Mouse (Mus musculus): ENCODE data around the gene Hnf1b. TPM values are rescaled to one million over a fixed set of nuclear protein-coding genes. Genes with fewer than 3 reads are reported as not detected.

Hnf1b gene
- polyA plus RNA-seq, 1 experiment from 2014 or later: not detected

DNA sequence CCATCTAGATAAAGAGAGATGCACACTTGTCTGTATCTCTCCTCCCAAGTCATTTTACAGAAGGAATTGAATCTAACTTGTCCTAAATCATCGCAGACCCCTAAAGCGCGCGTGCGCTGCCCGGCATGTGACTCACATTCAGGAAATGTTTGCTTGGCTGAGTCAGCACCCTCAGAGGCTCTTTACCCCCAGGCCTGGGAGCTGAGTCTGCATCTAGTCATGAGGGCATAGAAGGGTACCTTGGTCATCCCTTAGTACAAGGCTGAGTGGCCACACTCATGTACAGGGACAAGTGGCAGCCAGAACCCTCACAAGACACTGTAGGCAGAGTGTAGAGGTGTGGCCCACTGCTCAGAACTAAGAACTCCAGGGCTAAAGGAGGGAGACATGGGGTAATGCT lies 6.3 kb upstream of the Hnf1b start:
- H3K4me2 ChIP-seq (ENCODE audit: low read depth, low read length): no peak overlapping the region
- H3K27ac ChIP-seq (replicated peaks; ENCODE audit: low read depth, low read length): no peak overlapping the region
- H3K4me1 ChIP-seq (ENCODE audit: control insufficient read depth, insufficient read depth, low read length): no peaks in the 10 kb centered on the region
- no peaks in the 10 kb centered on the region for H3K9me3 ChIP-seq (replicated peaks; ENCODE audit: control insufficient read depth, low read length)
- no peak overlapping the region for H3K9ac ChIP-seq (replicated peaks; ENCODE audit: low read length)
- WGBS: 99% methylated on average over 6 of the region's 6 CpGs
- no peak for DNase-seq (ENCODE audit: low spot score)
- no peak for ATAC-seq (replicated peaks; ENCODE audit: insufficient number of reproducible peaks, low FRiP score, low TSS enrichment, low read depth)
- H3K27me3 ChIP-seq (ENCODE audit: control insufficient read depth, insufficient read depth, low read length): no peaks in the 10 kb centered on the region
- H3K4me3 ChIP-seq (ENCODE audit: low read depth, low read length): no peak overlapping the region
- H3K36me3 ChIP-seq (replicated peaks; ENCODE audit: control insufficient read depth, insufficient read depth, low read depth, low read length): no peaks in the 10 kb centered on the region

DNA sequence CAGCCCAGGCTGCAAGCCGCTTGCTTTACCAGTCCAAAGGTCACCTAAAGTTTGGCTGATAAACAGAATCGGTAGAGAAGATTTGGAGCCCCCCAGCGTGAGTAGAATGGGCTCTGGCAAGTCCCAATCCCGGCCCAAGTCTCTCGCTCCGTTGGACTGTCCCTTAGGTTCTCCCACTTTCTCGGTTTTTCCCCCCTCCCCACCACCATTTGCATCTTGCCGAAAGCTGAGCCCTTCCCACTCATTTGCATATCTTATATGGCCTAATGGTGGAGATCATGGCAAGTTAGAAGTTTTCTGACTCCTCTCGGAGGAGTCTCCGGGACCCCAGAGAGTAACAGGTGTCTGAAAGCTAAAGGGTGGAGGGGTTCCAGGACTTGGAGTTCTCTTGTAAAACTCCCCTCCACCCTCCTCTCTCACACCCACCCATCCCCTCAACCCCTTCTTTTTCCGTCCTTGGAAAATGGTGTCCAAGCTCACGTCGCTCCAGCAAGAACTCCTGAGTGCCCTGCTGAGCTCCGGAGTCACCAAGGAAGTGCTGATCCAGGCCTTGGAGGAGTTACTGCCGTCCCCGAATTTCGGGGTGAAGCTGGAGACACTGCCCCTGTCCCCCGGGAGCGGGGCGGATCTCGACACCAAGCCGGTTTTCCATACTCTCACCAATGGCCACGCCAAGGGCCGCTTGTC lies 866 bp downstream of the Hnf1b start:
- Histone ChIP-seq H3K9ac (replicated peaks; ENCODE audit: low read length) (no peak overlapping the region), H3K36me3 (replicated peaks; ENCODE audit: control insufficient read depth, insufficient read depth, low read depth, low read length) (no peaks in the 10 kb centered on the region), H3K9me3 (replicated peaks; ENCODE audit: control insufficient read depth, low read length) (no peaks in the 10 kb centered on the region), H3K4me1 (ENCODE audit: control insufficient read depth, insufficient read depth, low read length) (peaks cover 4% of the 10 kb centered on the region), H3K4me2 (ENCODE audit: low read depth, low read length) (no peak overlapping the region), H3K27me3 (ENCODE audit: control insufficient read depth, insufficient read depth, low read length) (peaks cover 50% of the 10 kb centered on the region), H3K4me3 (ENCODE audit: low read depth, low read length) (peak overlapping the region; percentile 7; the same call in 1 of the 2 replicates), H3K27ac (replicated peaks; ENCODE audit: low read depth, low read length) (no peak overlapping the region)
- DNase-seq (ENCODE audit: low spot score): peak; percentile 26
- no peak for ATAC-seq (replicated peaks; ENCODE audit: insufficient number of reproducible peaks, low FRiP score, low TSS enrichment, low read depth)
- 1% methylated on average over 24 of the region's 24 CpGs for WGBS

DNA sequence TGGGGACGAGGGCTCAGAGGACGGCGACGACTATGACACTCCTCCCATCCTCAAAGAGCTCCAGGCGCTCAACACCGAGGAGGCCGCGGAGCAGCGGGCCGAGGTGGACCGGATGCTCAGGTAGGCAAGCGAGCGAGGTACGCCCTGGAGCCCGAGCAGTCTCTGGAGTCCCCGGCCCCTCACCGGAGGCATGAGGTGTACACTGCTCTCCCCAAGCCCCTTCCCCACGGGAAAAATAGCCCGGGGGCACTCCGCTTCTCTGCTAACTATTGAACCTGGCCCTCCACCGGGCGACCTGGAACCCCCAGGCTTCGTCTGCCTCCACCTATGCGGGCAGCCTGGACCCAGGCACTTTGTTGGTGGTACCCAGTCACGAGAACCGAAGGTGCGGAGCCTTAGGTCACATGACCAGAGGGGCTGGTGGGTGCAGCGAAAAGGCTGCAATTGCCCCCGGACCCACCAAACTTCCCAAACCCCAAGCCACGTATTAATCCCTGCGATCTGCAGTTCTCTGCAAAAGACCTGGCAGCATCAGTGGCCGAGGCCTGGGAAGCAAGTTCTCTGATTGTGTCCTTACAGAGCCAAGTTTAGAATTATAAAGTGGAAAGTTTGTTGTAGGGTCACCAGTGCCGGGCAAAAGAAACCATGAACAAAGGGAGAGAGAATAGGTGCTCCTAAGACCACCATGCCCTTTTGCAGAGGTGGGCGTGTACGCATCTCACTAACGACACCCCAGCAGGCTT lies 1.6 kb downstream of the Hnf1b start:
- no peak for ATAC-seq (replicated peaks; ENCODE audit: insufficient number of reproducible peaks, low FRiP score, low TSS enrichment, low read depth)
- Histone ChIP-seq H3K9me3 (replicated peaks; ENCODE audit: control insufficient read depth, low read length) (no peaks in the 10 kb centered on the region), H3K27ac (replicated peaks; ENCODE audit: low read depth, low read length) (no peak overlapping the region), H3K9ac (replicated peaks; ENCODE audit: low read length) (no peak overlapping the region), H3K36me3 (replicated peaks; ENCODE audit: control insufficient read depth, insufficient read depth, low read depth, low read length) (no peaks in the 10 kb centered on the region), H3K4me2 (ENCODE audit: low read depth, low read length) (no peak overlapping the region), H3K27me3 (ENCODE audit: control insufficient read depth, insufficient read depth, low read length) (peaks cover 54% of the 10 kb centered on the region), H3K4me3 (ENCODE audit: low read depth, low read length) (peak overlapping the region; percentile 7; the same call in 1 of the 2 replicates), H3K4me1 (ENCODE audit: control insufficient read depth, insufficient read depth, low read length) (peaks cover 4% of the 10 kb centered on the region)
- WGBS: under 1% methylated on average over 36 of the region's 36 CpGs
- DNase-seq (ENCODE audit: low spot score): peak; percentile 14

DNA sequence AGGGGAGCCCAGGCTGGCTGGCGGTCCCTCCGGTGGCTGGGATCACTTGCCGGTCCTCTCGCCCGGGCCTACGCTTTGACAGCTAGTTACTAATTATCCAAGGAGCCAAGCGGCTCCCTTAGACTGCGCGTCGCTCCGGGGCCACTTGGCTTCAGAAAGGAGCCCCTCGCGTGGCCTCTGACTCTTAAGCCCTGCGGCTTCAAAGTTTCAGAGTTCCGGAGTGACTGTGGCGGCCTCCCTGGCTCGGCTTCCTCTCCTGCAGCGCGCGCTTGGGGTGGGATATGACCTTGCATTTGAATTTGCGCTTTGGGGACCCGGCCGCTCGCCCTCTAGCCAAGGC lies 2.1 kb downstream of the Hnf1b start:
- under 1% methylated on average over 24 of the region's 24 CpGs for whole genome bisulfite sequencing
- DNase-seq (ENCODE audit: low spot score): peak; percentile 55

DNA sequence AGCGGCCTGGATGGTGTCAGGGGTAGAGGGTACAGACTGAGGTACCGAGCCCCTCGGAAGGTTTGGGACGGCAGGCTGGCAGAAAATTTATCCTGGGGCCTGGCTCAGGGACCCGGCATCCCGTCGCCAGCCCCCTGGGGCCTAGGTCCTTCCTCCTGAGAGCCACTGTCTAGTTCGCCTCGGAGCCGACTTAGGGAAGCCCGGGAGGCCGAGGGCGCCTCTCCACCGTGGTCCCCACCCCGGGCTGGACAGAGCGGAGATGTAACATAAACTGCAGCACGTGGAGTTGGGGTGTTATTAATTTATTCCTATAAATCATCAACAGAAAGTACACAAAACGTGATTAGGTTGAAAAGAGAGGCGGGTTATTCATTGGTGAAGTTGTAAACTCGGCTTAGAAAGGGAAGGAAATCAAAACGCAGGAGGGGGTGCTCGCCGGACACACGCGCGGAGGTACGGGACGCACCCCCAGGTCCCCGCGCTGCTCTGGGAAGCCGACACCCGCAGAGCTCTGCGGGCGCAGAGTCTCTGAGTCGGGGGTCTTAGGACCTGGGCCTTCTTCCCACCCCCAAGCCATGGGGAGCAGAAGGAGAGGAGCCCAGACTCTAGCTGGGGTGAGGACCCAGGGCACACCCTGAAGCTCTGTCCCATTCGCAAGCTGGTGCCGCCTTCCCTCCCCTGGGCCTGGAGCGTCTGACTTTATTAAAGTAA lies 2.8 kb downstream of the Hnf1b start:
- Histone ChIP-seq H3K36me3 (replicated peaks; ENCODE audit: control insufficient read depth, insufficient read depth, low read depth, low read length) (no peaks in the 10 kb centered on the region), H3K9me3 (replicated peaks; ENCODE audit: control insufficient read depth, low read length) (no peaks in the 10 kb centered on the region), H3K27me3 (ENCODE audit: control insufficient read depth, insufficient read depth, low read length) (peaks cover 57% of the 10 kb centered on the region), H3K4me1 (ENCODE audit: control insufficient read depth, insufficient read depth, low read length) (peaks cover 4% of the 10 kb centered on the region), H3K9ac (replicated peaks; ENCODE audit: low read length) (no peak overlapping the region), H3K4me2 (ENCODE audit: low read depth, low read length) (no peak overlapping the region), H3K4me3 (ENCODE audit: low read depth, low read length) (no peak overlapping the region), H3K27ac (replicated peaks; ENCODE audit: low read depth, low read length) (no peak overlapping the region)
- ATAC-seq (replicated peaks; ENCODE audit: insufficient number of reproducible peaks, low FRiP score, low TSS enrichment, low read depth) (no peak), DNase-seq (ENCODE audit: low spot score) (peak; percentile 4)
- under 1% methylated on average over 38 of the region's 38 CpGs for WGBS

More for the DNA sequence above, 2.1 kb downstream of the Hnf1b start:
- no peak overlapping the region for H3K9ac ChIP-seq (replicated peaks; ENCODE audit: low read length)
- H3K27me3 ChIP-seq (ENCODE audit: control insufficient read depth, insufficient read depth, low read length): peaks cover 57% of the 10 kb centered on the region
- H3K4me1 ChIP-seq (ENCODE audit: control insufficient read depth, insufficient read depth, low read length): peaks cover 4% of the 10 kb centered on the region
- H3K36me3 ChIP-seq (replicated peaks; ENCODE audit: control insufficient read depth, insufficient read depth, low read depth, low read length): no peaks in the 10 kb centered on the region
- H3K27ac ChIP-seq (replicated peaks; ENCODE audit: low read depth, low read length): no peak overlapping the region
- ATAC-seq (replicated peaks; ENCODE audit: insufficient number of reproducible peaks, low FRiP score, low TSS enrichment, low read depth): no peak
- no peak overlapping the region for H3K4me3 ChIP-seq (ENCODE audit: low read depth, low read length)
- no peaks in the 10 kb centered on the region for H3K9me3 ChIP-seq (replicated peaks; ENCODE audit: control insufficient read depth, low read length)
- no peak overlapping the region for H3K4me2 ChIP-seq (ENCODE audit: low read depth, low read length)

DNA sequence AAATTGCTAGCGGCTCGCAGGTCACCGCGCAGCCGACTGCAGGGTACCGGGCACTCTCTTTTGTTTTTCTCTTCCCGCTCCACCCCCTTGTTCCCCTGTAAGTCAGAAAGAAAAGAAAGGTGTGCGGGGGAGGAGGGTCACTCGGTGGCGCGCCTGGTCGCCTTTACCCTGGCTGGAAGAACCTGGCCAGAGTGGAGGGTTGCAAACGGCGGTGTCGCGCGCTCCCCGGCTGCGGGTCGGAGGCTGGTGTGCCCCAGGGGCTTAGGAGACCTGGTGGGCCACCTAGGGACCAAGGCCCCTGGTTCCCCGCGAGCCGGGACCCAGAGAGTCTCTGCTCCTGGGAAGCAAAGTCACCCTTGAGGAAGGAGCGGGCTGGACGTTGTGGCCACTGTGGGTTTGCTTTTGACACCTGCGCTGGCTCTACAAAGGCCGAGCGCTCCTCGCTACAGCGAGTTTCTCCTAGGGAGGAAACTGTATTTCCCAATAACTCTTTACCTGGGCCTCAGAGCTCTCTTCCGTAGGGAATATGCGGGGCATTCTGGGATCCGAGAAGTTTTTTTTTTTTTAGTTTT lies 3.4 kb downstream of the Hnf1b start:
- Histone ChIP-seq H3K4me1 (ENCODE audit: control insufficient read depth, insufficient read depth, low read length) (peaks cover 4% of the 10 kb centered on the region), H3K27ac (replicated peaks; ENCODE audit: low read depth, low read length) (no peak overlapping the region), H3K36me3 (replicated peaks; ENCODE audit: control insufficient read depth, insufficient read depth, low read depth, low read length) (no peaks in the 10 kb centered on the region), H3K9ac (replicated peaks; ENCODE audit: low read length) (no peak overlapping the region), H3K9me3 (replicated peaks; ENCODE audit: control insufficient read depth, low read length) (no peaks in the 10 kb centered on the region), H3K27me3 (ENCODE audit: control insufficient read depth, insufficient read depth, low read length) (peaks cover 60% of the 10 kb centered on the region), H3K4me2 (ENCODE audit: low read depth, low read length) (no peak overlapping the region), H3K4me3 (ENCODE audit: low read depth, low read length) (no peak overlapping the region)
- ATAC-seq (replicated peaks; ENCODE audit: insufficient number of reproducible peaks, low FRiP score, low TSS enrichment, low read depth) (no peak), DNase-seq (ENCODE audit: low spot score) (peak; percentile 27)
- WGBS: under 1% methylated on average over 33 of the region's 33 CpGs

DNA sequence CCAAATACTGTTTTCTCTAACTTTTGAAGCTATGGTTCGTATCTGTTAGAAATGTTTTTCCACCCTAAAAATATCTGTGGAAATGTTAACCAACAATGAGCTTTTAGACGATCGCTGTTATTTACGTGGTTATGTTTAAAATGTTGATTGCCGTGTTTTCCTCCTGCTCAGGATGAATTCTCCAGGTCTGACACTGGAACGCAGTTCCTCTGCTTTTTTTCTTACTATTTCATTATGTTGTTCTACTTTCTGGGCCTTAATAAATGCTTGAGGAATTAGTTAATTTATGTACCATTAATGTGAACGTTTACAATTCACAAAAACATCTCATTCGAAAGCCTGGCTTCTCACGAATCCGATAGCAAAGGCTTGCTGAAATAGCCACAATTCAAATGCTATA lies 4.2 kb downstream of the Hnf1b start:
- Histone ChIP-seq H3K4me3 (ENCODE audit: low read depth, low read length) (no peak overlapping the region), H3K9me3 (replicated peaks; ENCODE audit: control insufficient read depth, low read length) (no peaks in the 10 kb centered on the region), H3K27me3 (ENCODE audit: control insufficient read depth, insufficient read depth, low read length) (peaks cover 59% of the 10 kb centered on the region), H3K36me3 (replicated peaks; ENCODE audit: control insufficient read depth, insufficient read depth, low read depth, low read length) (no peaks in the 10 kb centered on the region), H3K4me1 (ENCODE audit: control insufficient read depth, insufficient read depth, low read length) (peaks cover 4% of the 10 kb centered on the region), H3K4me2 (ENCODE audit: low read depth, low read length) (no peak overlapping the region), H3K9ac (replicated peaks; ENCODE audit: low read length) (no peak overlapping the region), H3K27ac (replicated peaks; ENCODE audit: low read depth, low read length) (no peak overlapping the region)
- no peak for ATAC-seq (replicated peaks; ENCODE audit: insufficient number of reproducible peaks, low FRiP score, low TSS enrichment, low read depth)
- peak; percentile 36 for DNase-seq (ENCODE audit: low spot score)
- WGBS: 4% methylated on average over 10 of the region's 10 CpGs

Data from embryonic facial prominence, embryonic 11.5 days (tissue).